Mouse (Mus musculus): Measurements from ENCODE around the gene Ist1. TPM values are rescaled to one million over a fixed set of nuclear protein-coding genes. Genes with fewer than 3 reads are reported as not detected.

Ist1 gene
- polyA plus RNA-seq, 1 experiment: 44.1 TPM

DNA sequence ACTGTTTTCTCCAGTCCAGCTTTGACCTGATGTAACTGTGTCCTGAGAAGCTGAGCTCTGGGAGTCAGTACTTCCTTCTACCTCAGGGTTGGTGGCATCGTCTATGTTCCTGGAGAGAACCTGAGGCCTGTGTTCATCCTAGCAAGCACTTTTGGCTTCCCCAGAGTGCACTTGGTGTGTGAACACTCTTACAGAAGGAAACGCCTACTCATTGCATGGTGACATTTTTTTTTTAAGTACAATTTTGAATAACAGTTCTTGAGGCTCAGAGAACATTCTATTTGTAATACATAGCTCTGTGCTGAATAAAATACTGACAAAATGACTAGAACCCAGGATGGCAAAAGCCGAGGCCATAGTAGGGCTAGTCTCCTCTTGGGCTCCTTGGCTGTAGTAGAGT, 36.2 kb downstream of the Ist1 start:
- no peaks in the 10 kb centered on the region for H3K36me3 ChIP-seq (ENCODE audit: control insufficient read depth, insufficient read depth)
- no peak overlapping the region for H3K4me3 ChIP-seq
- H3K79me2 ChIP-seq (ENCODE audit: control insufficient read depth, insufficient read depth): no peaks in the 10 kb centered on the region
- TF ChIP-seq POLR2AphosphoS2 (IDR thresholded peaks at IDR 0.05; ENCODE audit: insufficient read length, low read depth) (no peak), POLR2A (IDR thresholded peaks at IDR 0.05; ENCODE audit: insufficient read length, low read depth) (no peak), MYOD1 (IDR thresholded peaks at IDR 0.05; ENCODE audit: control insufficient read depth in 1 of 3, insufficient read length in 2 of 3, low read depth in 2 of 3) (no peak), MYOG (IDR thresholded peaks at IDR 0.05; ENCODE audit: control insufficient read depth in 1 of 3, insufficient read depth in 1 of 3, insufficient read length in 2 of 3, low read depth in 2 of 3) (no peak), TCF12 (IDR thresholded peaks at IDR 0.05; ENCODE audit: insufficient read depth, poor library complexity, severe bottlenecking) (no peak), E2F4 (IDR thresholded peaks at IDR 0.05; ENCODE audit: insufficient read depth) (no peak), TCF3 (IDR thresholded peaks at IDR 0.05; ENCODE audit: insufficient read length, low read depth) (no peak), REST (IDR thresholded peaks at IDR 0.05; ENCODE audit: insufficient read depth, insufficient read length) (no peak), MAX (IDR thresholded peaks at IDR 0.05; ENCODE audit: low read depth) (no peak), CEBPB (IDR thresholded peaks at IDR 0.05; ENCODE audit: insufficient read depth, poor library complexity, severe bottlenecking) (no peak), SRF (IDR thresholded peaks at IDR 0.05; ENCODE audit: control insufficient read depth, insufficient read length, low read depth) (no peak), USF1 (IDR thresholded peaks at IDR 0.05; ENCODE audit: low read depth) (no peak)
- H3K27me3 ChIP-seq (ENCODE audit: control insufficient read depth, insufficient read depth, insufficient read length): peaks cover 21% of the 10 kb centered on the region
- H3K4me2 ChIP-seq (ENCODE audit: low read depth): no peak overlapping the region
- H3ac ChIP-seq (ENCODE audit: control insufficient read depth, insufficient read length): no peak overlapping the region

DNA sequence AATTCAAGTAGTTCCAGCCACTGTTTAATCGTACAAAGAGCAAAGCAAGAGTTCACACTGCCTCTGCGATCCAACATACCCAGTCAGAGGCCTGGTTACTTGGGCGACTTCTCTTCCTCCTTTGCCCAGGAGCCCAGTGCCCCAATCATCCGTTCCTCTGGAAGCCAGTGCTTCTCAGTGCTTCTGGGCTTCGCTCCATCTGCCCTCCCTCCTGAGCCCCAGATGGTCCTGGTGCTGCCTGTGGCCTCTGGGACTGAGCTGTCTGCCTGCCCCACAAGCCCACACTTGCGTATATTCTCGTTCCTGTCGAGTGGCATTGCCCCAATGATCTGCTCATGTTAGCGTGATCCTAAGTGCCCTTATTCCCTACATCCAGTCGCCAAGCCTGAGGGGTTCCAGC, 42.3 kb downstream of the Ist1 start:
- Histone ChIP-seq H3K4me3 (no peak overlapping the region), H3K79me2 (ENCODE audit: control insufficient read depth, insufficient read depth) (no peaks in the 10 kb centered on the region), H3K4me2 (ENCODE audit: low read depth) (no peak overlapping the region), H3K36me3 (ENCODE audit: control insufficient read depth, insufficient read depth) (no peaks in the 10 kb centered on the region), H3ac (ENCODE audit: control insufficient read depth, insufficient read length) (no peak overlapping the region), H3K27me3 (ENCODE audit: control insufficient read depth, insufficient read depth, insufficient read length) (peaks cover 22% of the 10 kb centered on the region)
- TF ChIP-seq MYOD1 (IDR thresholded peaks at IDR 0.05; ENCODE audit: control insufficient read depth in 1 of 3, insufficient read length in 2 of 3, low read depth in 2 of 3) (no peak), E2F4 (IDR thresholded peaks at IDR 0.05; ENCODE audit: insufficient read depth) (no peak), POLR2AphosphoS2 (IDR thresholded peaks at IDR 0.05; ENCODE audit: insufficient read length, low read depth) (no peak), POLR2A (IDR thresholded peaks at IDR 0.05; ENCODE audit: insufficient read length, low read depth) (no peak), CEBPB (IDR thresholded peaks at IDR 0.05; ENCODE audit: insufficient read depth, poor library complexity, severe bottlenecking) (no peak), MYOG (IDR thresholded peaks at IDR 0.05; ENCODE audit: control insufficient read depth in 1 of 3, insufficient read depth in 1 of 3, insufficient read length in 2 of 3, low read depth in 2 of 3) (no peak), TCF3 (IDR thresholded peaks at IDR 0.05; ENCODE audit: insufficient read length, low read depth) (no peak), REST (IDR thresholded peaks at IDR 0.05; ENCODE audit: insufficient read depth, insufficient read length) (no peak), MAX (IDR thresholded peaks at IDR 0.05; ENCODE audit: low read depth) (no peak), SRF (IDR thresholded peaks at IDR 0.05; ENCODE audit: control insufficient read depth, insufficient read length, low read depth) (no peak), USF1 (IDR thresholded peaks at IDR 0.05; ENCODE audit: low read depth) (no peak), TCF12 (IDR thresholded peaks at IDR 0.05; ENCODE audit: insufficient read depth, poor library complexity, severe bottlenecking) (no peak)

DNA sequence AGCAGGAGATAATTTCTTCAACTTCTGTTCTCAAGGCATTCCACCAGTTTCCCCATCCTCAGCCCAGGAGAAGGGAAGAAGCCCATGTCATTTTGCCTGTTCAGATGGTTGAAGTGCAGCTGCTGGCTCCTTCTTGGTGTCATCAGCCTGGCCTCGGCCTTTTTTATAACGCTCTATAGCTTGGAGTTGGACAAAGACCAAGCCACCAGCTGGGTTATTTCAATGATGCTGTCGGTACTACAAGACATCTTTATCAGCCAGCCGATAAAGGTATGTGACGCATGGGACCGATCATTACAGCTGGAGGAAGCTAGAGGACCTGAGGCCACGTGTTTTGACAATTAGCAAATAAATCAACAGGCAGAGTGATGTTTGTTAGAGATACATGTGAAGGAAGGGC, 44.6 kb downstream of the Ist1 start:
- no peaks in the 10 kb centered on the region for H3K36me3 ChIP-seq (ENCODE audit: control insufficient read depth, insufficient read depth)
- H3K79me2 ChIP-seq (ENCODE audit: control insufficient read depth, insufficient read depth): no peaks in the 10 kb centered on the region
- no peak overlapping the region for H3K4me2 ChIP-seq (ENCODE audit: low read depth)
- TF ChIP-seq REST (IDR thresholded peaks at IDR 0.05; ENCODE audit: insufficient read depth, insufficient read length): no peak
- TF ChIP-seq TCF12 (IDR thresholded peaks at IDR 0.05; ENCODE audit: insufficient read depth, poor library complexity, severe bottlenecking): no peak
- no peak for TF ChIP-seq POLR2A (IDR thresholded peaks at IDR 0.05; ENCODE audit: insufficient read length, low read depth)
- TF ChIP-seq USF1 (IDR thresholded peaks at IDR 0.05; ENCODE audit: low read depth): no peak
- TF ChIP-seq SRF (IDR thresholded peaks at IDR 0.05; ENCODE audit: control insufficient read depth, insufficient read length, low read depth): no peak
- TF ChIP-seq E2F4 (IDR thresholded peaks at IDR 0.05; ENCODE audit: insufficient read depth): no peak
- no peak for TF ChIP-seq MAX (IDR thresholded peaks at IDR 0.05; ENCODE audit: low read depth)
- TF ChIP-seq MYOD1 (IDR thresholded peaks at IDR 0.05; ENCODE audit: control insufficient read depth in 1 of 3, insufficient read length in 2 of 3, low read depth in 2 of 3): no peak
- TF ChIP-seq TCF3 (IDR thresholded peaks at IDR 0.05; ENCODE audit: insufficient read length, low read depth): no peak
- no peak for TF ChIP-seq CEBPB (IDR thresholded peaks at IDR 0.05; ENCODE audit: insufficient read depth, poor library complexity, severe bottlenecking)
- TF ChIP-seq MYOG (IDR thresholded peaks at IDR 0.05; ENCODE audit: control insufficient read depth in 1 of 3, insufficient read depth in 1 of 3, insufficient read length in 2 of 3, low read depth in 2 of 3): no peak
- no peak for TF ChIP-seq POLR2AphosphoS2 (IDR thresholded peaks at IDR 0.05; ENCODE audit: insufficient read length, low read depth)
- no peak overlapping the region for H3K4me3 ChIP-seq
- peaks cover 13% of the 10 kb centered on the region for H3K27me3 ChIP-seq (ENCODE audit: control insufficient read depth, insufficient read depth, insufficient read length)
- no peak overlapping the region for H3ac ChIP-seq (ENCODE audit: control insufficient read depth, insufficient read length)

DNA sequence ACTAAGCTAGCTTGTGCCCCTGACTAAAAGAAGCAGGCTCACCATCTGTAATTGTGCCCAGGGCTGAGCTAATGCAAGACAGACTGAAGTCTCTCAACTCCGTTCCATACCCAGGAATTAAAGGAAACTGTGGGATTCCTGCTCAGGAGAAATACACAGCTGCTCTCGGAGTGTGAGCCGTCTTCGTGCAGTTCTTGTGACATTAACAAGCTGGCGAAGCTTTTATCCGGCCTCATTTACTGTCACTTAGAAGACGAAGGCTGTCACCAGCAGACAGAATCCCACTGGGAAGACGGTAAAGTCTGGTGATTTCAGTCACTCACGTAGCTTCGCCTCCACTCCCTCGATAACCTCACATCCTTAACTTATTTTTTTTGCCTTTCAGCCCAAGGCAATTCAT, 45.7 kb downstream of the Ist1 start:
- Histone ChIP-seq H3K79me2 (ENCODE audit: control insufficient read depth, insufficient read depth) (no peaks in the 10 kb centered on the region), H3K4me2 (ENCODE audit: low read depth) (no peak overlapping the region), H3ac (ENCODE audit: control insufficient read depth, insufficient read length) (no peak overlapping the region), H3K4me3 (no peak overlapping the region), H3K27me3 (ENCODE audit: control insufficient read depth, insufficient read depth, insufficient read length) (peaks cover 10% of the 10 kb centered on the region), H3K36me3 (ENCODE audit: control insufficient read depth, insufficient read depth) (no peaks in the 10 kb centered on the region)
- TF ChIP-seq USF1 (IDR thresholded peaks at IDR 0.05; ENCODE audit: low read depth): no peak
- TF ChIP-seq MAX (IDR thresholded peaks at IDR 0.05; ENCODE audit: low read depth): no peak
- TF ChIP-seq MYOG (IDR thresholded peaks at IDR 0.05; ENCODE audit: control insufficient read depth in 1 of 3, insufficient read depth in 1 of 3, insufficient read length in 2 of 3, low read depth in 2 of 3): no peak
- no peak for TF ChIP-seq TCF3 (IDR thresholded peaks at IDR 0.05; ENCODE audit: insufficient read length, low read depth)
- TF ChIP-seq MYOD1 (IDR thresholded peaks at IDR 0.05; ENCODE audit: control insufficient read depth in 1 of 3, insufficient read length in 2 of 3, low read depth in 2 of 3): no peak
- no peak for TF ChIP-seq E2F4 (IDR thresholded peaks at IDR 0.05; ENCODE audit: insufficient read depth)
- no peak for TF ChIP-seq POLR2A (IDR thresholded peaks at IDR 0.05; ENCODE audit: insufficient read length, low read depth)
- no peak for TF ChIP-seq REST (IDR thresholded peaks at IDR 0.05; ENCODE audit: insufficient read depth, insufficient read length)

Data from myocyte (in vitro differentiated cells).